8 mouse cellular contexts compared by ENCODE assay signal in the genomic region with DNA sequence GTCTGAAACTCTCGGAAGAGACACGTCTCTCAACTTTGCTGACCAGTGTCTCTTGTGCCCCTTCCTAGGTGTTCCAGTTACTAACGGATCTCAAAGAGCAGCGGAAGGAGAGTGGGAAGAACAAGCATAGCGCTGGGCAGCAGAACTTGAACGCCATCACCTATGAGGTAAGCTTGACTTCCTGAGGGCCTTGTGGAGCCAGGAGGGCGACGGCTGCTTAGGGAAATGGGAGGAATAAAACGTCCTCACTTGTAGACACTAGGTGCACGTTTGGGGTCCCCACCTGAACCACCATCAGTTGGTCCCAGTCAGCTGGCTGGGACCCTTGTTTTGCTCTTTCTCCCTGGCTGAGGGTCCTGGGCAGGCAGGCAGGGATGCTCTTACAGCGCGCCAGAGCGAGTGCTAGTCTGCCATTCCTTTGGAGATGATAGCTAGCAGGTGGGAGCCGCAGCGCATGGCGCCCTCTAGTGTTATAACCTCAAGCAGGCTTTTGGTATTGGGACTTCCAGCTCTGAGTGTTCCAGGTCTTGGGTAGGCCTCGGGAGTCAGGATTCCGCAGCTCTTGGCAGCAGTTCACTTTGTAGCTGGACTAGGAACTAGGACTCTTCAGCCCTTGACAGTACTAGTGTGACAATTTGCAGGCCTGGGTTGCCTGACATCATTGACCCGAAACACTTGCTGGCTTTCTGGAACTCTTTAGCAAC. TPM values are rescaled to one million over a fixed set of nuclear protein-coding genes. Genes with fewer than 3 reads are reported as not detected.
DNase-seq lines count a peak whose midpoint lies in the region; ATAC-seq lines count a peak whose summit lies in the region.

No protein-coding gene starts in this region.

- H3K4me1 ChIP-seq in hindbrain, embryonic 10.5 days (replicated peaks): no peaks in the 10 kb centered on the region
- no peaks in the 10 kb centered on the region for H3K4me1 ChIP-seq in hindbrain, embryonic 13.5 days (replicated peaks)
- H3K4me1 ChIP-seq in stomach, embryonic 14.5 days (ENCODE audit: control insufficient read depth, insufficient read depth, low read length): no peaks in the 10 kb centered on the region

- no peak overlapping the region for H3K9ac ChIP-seq in hindbrain, embryonic 13.5 days
- no peak overlapping the region for H3K9ac ChIP-seq in stomach, embryonic 14.5 days (replicated peaks; ENCODE audit: low read depth, low read length)

- WGBS in hindbrain, embryonic 10.5 days: 67% methylated on average over 19 of the region's 19 CpGs
- 68% methylated on average over 19 of the region's 19 CpGs for WGBS in hindbrain, embryonic 13.5 days
- 66% methylated on average over 19 of the region's 19 CpGs for WGBS in stomach, embryonic 14.5 days

- H3K27ac ChIP-seq in hindbrain, embryonic 10.5 days: no peak overlapping the region
- no peak overlapping the region for H3K27ac ChIP-seq in hindbrain, embryonic 13.5 days
- no peak overlapping the region for H3K27ac ChIP-seq in stomach, embryonic 14.5 days (ENCODE audit: low read length)

- DNase-seq in hindbrain, embryonic 10.5 days (ENCODE audit: low spot score): peak; percentile 71
- DNase-seq in adrenal gland, adult (ENCODE audit: inconsistent age in 2 of 2, low spot score in 1 of 2): peak; percentile 76 to 90
- peak; percentile 82 for DNase-seq in embryo, embryonic 11 days
- DNase-seq in heart, postnatal 25 days (ENCODE audit: low spot score): peak; percentile 59
- DNase-seq in layer of hippocampus, postnatal 25 days (ENCODE audit: extremely low spot score in 1 of 2, low spot score in 1 of 2): peak; percentile 31 to 51

- H3K27me3 ChIP-seq in hindbrain, embryonic 10.5 days (ENCODE audit: insufficient read depth, poor library complexity, severe bottlenecking): no peaks in the 10 kb centered on the region
- H3K27me3 ChIP-seq in hindbrain, embryonic 13.5 days: no peaks in the 10 kb centered on the region
- H3K27me3 ChIP-seq in stomach, embryonic 14.5 days (ENCODE audit: control insufficient read depth, insufficient read depth, low read length): no peaks in the 10 kb centered on the region

- no peaks in the 10 kb centered on the region for H3K9me3 ChIP-seq in hindbrain, embryonic 10.5 days
- no peaks in the 10 kb centered on the region for H3K9me3 ChIP-seq in hindbrain, embryonic 13.5 days
- no peaks in the 10 kb centered on the region for H3K9me3 ChIP-seq in stomach, embryonic 14.5 days (ENCODE audit: control insufficient read depth, low read depth, low read length)

- no peak overlapping the region for H3K4me3 ChIP-seq in hindbrain, embryonic 10.5 days
- no peak overlapping the region for H3K4me3 ChIP-seq in hindbrain, embryonic 13.5 days
- H3K4me3 ChIP-seq in stomach, embryonic 14.5 days (ENCODE audit: low read depth, low read length): no peak overlapping the region

- H3K36me3 ChIP-seq in hindbrain, embryonic 10.5 days: peaks cover 75% of the 10 kb centered on the region
- peaks cover 64% of the 10 kb centered on the region for H3K36me3 ChIP-seq in hindbrain, embryonic 13.5 days
- H3K36me3 ChIP-seq in stomach, embryonic 14.5 days (ENCODE audit: control insufficient read depth, insufficient read depth, low read length): peaks cover 23% of the 10 kb centered on the region

- intact Hi-C loops in heart, postnatal 25 days (cut with DNase I): no loop called here

- no peak overlapping the region for H3K4me2 ChIP-seq in hindbrain, embryonic 13.5 days
- H3K4me2 ChIP-seq in stomach, embryonic 14.5 days (replicated peaks; ENCODE audit: low read depth, low read length): no peak overlapping the region

- ATAC-seq in hindbrain, embryonic 13.5 days (ENCODE audit: low FRiP score): no peak
- ATAC-seq in megakaryocyte progenitor cell, adult 5-6 weeks (replicated peaks; ENCODE audit: poor library complexity): peak; percentile 78
- ATAC-seq in stomach, embryonic 14.5 days (ENCODE audit: insufficient number of reproducible peaks, insufficient read depth, low FRiP score, low read depth): peak; percentile 23; the same call in 1 of the 2 replicates

RNA-seq across cellular contexts. Expression of a gene that starts 8.8 kb away (rescaled TPM):
- polyA plus RNA-seq in hindbrain, embryonic 10.5 days (2016; fragmentation: Nextera tagmentation; extraction: Ambion mirVana): 57.6 and 61.3 TPM in 2 replicates
- 78.7 and 82.4 TPM in 2 replicates for polyA plus RNA-seq in hindbrain, embryonic 13.5 days (2015; fragmentation: Nextera tagmentation; extraction: Ambion mirVana)
- total RNA-seq in heart, postnatal 25 days (2021): 10 to 100 TPM; 10.1 to 11.5 TPM
- total RNA-seq in layer of hippocampus, postnatal 25 days (2021): 10 to 100 TPM; 32.0 to 38.1 TPM
- total RNA-seq in megakaryocyte progenitor cell, adult 5-6 weeks (2015): 39.3 and 40.3 TPM in 2 replicates
- 36.6 and 62.7 TPM in 2 replicates for total RNA-seq in megakaryocyte progenitor cell, adult 5-6 weeks (2017)
- polyA plus RNA-seq in stomach, embryonic 14.5 days (2014; fragmentation: Nextera tagmentation; extraction: Ambion mirVana): 20.0 and 24.2 TPM in 2 replicates

RNA-seq across cellular contexts. Expression of a gene that starts 8.9 kb away (rescaled TPM):
- polyA plus RNA-seq in hindbrain, embryonic 10.5 days (2016; fragmentation: Nextera tagmentation; extraction: Ambion mirVana): 37.9 and 40.8 TPM in 2 replicates
- polyA plus RNA-seq in hindbrain, embryonic 13.5 days (2015; fragmentation: Nextera tagmentation; extraction: Ambion mirVana): 31.3 and 40.2 TPM in 2 replicates
- total RNA-seq in heart, postnatal 25 days (2021): 1 to 10 TPM; 4.8 to 6.3 TPM
- total RNA-seq in layer of hippocampus, postnatal 25 days (2021): 10 to 100 TPM; 15.8 to 21.8 TPM
- total RNA-seq in megakaryocyte progenitor cell, adult 5-6 weeks (2015): 22.7 and 23.0 TPM in 2 replicates
- 19.2 and 32.1 TPM in 2 replicates for total RNA-seq in megakaryocyte progenitor cell, adult 5-6 weeks (2017)
- 35.1 TPM in 2 replicates for polyA plus RNA-seq in stomach, embryonic 14.5 days (2014; fragmentation: Nextera tagmentation; extraction: Ambion mirVana)

RNA-seq across cellular contexts. Expression of a gene that starts 35.1 kb away (rescaled TPM):
- 36.1 and 40.5 TPM in 2 replicates for polyA plus RNA-seq in hindbrain, embryonic 10.5 days (2016; fragmentation: Nextera tagmentation; extraction: Ambion mirVana)
- 28.9 and 31.9 TPM in 2 replicates for polyA plus RNA-seq in hindbrain, embryonic 13.5 days (2015; fragmentation: Nextera tagmentation; extraction: Ambion mirVana)
- 10 to 100 TPM; 12.3 to 13.4 TPM for total RNA-seq in heart, postnatal 25 days (2021)
- 10 to 100 TPM; 10.4 to 12.6 TPM for total RNA-seq in layer of hippocampus, postnatal 25 days (2021)
- total RNA-seq in megakaryocyte progenitor cell, adult 5-6 weeks (2015): 137 and 148 TPM in 2 replicates
- 77.6 and 90.6 TPM in 2 replicates for total RNA-seq in megakaryocyte progenitor cell, adult 5-6 weeks (2017)
- polyA plus RNA-seq in stomach, embryonic 14.5 days (2014; fragmentation: Nextera tagmentation; extraction: Ambion mirVana): 71.4 and 74.7 TPM in 2 replicates

RNA-seq across cellular contexts. Expression of a gene that starts 35.2 kb away (rescaled TPM):
- polyA plus RNA-seq in hindbrain, embryonic 10.5 days (2016; fragmentation: Nextera tagmentation; extraction: Ambion mirVana): 50.0 and 50.3 TPM in 2 replicates
- 52.5 and 52.8 TPM in 2 replicates for polyA plus RNA-seq in hindbrain, embryonic 13.5 days (2015; fragmentation: Nextera tagmentation; extraction: Ambion mirVana)
- 10 to 100 TPM; 10.7 to 13.7 TPM for total RNA-seq in heart, postnatal 25 days (2021)
- total RNA-seq in layer of hippocampus, postnatal 25 days (2021): 10 to 100 TPM; 46.4 to 48.2 TPM
- 10.6 and 10.7 TPM in 2 replicates for total RNA-seq in megakaryocyte progenitor cell, adult 5-6 weeks (2015)
- total RNA-seq in megakaryocyte progenitor cell, adult 5-6 weeks (2017): 4.3 and 6.8 TPM in 2 replicates
- polyA plus RNA-seq in stomach, embryonic 14.5 days (2014; fragmentation: Nextera tagmentation; extraction: Ambion mirVana): 82.7 and 87.3 TPM in 2 replicates

Comparison
In these comparisons a context has a peak if more than half of its experiments do, and no peak if none do; other contexts are left out.
1. RNA of a gene that starts 35.1 kb away (total RNA-seq): 77.6 to 148 TPM in megakaryocyte progenitor cell, adult 5-6 weeks; 12.3 to 13.4 TPM in heart, postnatal 25 days and 10.4 to 12.6 TPM in layer of hippocampus, postnatal 25 days; every median in the first group is over 4 times any median in the second.
2. Peak in every context shown above with its lines, with median percentiles within 50 percentile points of each other: DNase-seq.